Mouse (Mus musculus) embryo, embryonic 9.5 days (tissue): ENCODE measurements around the gene Eif2d.

Experiments
- DNase-seq: peaks from one replicate; pipeline ENCODE4 v3.0.0-alpha.2; 2017; ENCODE audit errors: extremely low spot score

Eif2d gene

DNA sequence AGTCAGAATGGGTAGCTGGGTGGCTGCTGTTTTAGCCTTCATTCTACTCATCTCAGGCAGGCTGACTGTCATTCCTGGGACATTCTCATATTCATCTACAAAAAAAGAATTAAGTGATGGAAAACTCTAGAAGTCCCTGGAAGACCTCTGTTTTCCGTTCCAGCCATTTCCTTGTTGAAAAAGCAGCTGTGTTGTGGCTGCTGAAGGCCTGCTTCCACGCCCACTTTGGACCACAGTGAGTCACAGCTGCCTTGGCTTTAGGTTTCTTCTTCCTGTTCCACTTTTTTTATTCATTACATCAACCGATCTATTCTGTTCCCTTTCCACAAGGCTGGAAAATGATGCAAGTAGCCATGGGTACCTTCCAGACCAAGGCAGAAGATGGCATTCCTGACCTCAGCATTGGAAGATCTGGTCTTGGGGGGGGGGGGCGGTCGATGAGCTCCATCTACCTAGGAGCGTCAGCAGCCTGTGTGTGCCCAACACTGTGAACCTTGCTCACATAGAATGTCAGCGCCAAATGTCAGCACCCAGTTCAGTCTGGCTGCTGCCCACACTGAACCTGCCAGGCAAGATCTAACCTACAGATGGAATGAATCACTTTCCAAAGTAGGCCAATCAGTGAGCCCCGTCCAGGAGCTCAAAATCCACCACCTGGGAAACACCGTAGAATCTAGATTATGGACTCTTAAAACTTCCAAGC lies 31.4 kb downstream of the Eif2d start:
- DNase-seq: no peak

DNA sequence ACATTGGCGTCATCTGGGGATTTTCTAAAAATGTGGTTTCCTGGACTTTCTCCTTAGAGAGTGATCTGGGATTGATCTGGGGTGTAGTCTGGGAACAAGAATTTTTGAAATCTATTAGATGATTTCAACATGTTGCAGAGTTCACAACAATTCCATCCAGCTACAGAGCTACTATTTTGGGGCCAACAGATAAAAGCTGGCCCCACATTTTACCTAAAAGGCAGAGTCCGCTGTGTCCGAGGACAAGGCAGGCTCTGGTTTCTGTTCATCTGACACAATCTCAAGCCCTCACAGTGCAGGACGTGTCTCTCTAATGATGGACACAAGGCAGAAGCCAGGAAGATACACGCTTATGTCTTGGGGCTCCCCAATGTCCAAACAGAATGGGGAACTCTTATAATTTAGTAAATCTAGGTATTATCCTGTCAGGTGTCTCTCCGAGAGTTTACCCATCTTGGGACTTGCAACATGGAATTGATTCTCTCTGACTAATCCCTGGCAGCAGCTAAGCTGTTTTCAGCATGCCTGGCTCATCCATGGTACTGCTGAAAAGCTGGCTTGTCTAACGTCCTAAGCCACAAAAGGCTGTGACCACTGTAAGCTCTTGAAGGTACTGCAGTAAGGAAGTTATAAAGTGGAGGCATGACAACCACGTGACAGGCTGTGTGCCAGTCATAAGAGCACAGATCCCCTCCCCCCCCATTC lies 32.1 kb downstream of the Eif2d start:
- DNase-seq: no peak

DNA sequence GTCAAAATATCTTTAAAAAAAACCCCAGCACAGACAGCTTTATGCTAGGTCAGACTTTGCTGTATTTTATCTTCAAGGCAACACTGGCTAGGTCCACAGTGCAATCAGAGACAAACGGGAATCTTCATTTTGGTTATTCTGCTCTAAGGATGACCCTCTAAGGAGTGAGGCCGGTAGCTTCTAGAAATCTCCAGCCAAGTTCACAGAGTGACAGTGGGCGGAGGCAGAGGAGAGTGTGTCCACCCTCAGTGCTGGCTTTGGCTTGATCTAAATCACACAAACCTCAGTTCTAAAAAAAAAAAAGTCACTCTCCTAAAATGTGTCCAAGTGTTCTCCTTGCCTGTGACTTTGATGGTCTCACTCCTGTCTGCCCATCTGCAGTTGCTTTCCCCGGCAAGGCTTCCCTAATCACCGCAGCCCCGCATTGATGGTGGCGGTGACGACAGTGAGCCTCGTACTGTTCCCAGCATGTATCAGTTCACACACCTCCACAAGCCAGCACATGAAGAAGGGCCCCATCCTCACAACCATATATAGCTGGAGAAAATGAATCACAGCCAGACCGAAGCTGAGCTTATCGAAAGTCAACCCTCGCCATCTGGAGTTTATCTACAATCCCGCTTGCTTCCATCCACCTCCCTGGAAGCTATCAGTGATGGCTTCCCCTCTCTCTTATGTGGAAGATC lies 33.0 kb downstream of the Eif2d start:
- DNase-seq: no peak

DNA sequence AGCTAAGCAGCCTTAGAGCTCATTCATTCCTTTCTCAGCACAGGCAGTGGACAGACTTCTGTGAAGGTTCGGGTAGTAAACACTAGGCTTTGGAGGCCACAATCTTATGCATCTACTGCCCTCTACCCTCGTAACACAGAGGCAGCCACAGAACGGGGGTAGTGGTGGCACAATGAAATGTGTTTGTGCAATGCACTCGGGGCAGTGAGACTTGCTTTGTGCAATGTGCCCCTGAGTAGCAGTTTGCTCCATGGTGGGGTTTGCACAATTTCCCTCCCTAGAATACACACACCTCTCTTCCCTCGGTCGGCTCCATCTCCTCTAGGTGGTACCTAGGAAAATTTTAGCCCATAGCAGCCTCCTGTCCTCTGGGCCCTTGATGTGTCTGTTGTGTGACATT lies 34.0 kb downstream of the Eif2d start:
- no peak for DNase-seq

DNA sequence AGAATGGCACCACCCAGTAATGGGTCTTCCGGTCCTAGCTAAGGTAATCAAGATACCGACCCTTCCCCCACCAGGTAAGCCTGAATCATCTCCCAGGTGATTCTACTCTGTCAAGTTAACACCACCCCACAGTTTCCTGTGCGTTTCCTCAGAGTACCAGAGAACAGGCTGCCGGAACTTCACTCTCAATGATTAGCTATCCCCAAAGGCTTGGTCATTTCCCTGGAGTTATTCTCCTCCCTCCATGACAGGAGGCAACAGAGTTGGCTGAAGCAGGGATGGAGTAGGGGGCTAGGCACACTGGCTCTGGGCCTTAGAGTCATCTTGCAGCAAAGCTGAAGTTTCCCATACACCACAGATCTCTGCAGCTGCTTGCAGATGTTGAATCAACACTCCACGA lies 34.9 kb downstream of the Eif2d start:
- no peak for DNase-seq

DNA sequence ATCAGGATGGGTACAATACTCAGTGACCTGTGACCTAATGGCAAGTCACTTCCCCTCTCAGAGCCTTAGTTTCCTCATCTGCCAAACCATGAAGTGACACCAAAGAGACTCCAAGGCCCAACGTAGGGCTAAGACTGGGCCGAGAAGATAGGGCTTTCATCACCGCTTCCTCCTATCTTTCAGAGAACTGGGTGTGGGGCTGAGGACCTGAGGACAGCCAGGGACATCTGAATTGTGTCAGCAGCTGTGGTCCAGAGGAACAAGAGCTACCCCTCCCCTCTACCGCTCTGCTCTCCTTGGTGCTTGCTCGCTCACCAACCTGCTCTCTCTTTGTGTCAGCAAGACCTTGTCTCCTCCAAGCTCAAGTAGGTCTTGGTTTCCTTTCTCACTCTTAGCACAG lies 35.7 kb downstream of the Eif2d start:
- DNase-seq: no peak

DNA sequence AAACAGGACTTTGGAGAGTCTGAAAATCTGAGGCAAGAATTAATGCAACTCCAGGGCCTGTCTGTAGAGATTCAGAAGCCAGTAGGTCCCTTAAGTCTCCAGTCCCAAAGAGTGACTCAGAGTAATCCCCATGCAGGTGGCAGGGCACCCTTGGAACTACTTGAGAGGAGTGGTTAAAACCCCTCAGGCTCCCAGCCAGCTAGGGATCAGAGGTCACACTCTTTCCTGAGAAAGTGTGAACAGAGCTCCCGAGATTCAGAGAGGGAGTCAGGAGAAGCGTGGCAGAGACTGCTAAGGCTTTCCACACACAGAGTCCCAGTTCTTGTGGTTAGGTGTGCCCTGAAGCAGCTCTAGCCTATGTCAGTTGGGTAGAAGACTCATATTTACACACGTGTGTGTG lies 40.8 kb downstream of the Eif2d start:
- DNase-seq: no peak

DNA sequence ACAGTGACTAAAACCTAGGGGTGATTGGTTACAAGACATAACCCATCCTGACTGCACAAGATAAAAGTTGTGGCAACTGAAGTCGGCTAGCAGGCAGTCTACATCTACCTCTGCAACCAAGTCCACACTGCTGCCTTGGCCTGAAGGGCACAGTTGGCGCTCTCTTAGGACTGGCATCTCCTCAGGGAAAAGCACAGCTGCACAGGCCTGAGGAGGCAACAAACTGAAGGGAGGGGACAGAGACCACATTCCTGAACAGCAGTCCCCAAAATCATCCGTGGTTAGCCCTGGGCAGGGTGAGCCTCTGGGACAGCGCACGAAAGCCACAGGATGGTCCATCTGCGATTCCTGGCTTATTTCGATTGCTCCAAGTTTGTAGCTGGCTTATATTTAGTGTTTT lies 42.7 kb downstream of the Eif2d start:
- no peak for DNase-seq

DNA sequence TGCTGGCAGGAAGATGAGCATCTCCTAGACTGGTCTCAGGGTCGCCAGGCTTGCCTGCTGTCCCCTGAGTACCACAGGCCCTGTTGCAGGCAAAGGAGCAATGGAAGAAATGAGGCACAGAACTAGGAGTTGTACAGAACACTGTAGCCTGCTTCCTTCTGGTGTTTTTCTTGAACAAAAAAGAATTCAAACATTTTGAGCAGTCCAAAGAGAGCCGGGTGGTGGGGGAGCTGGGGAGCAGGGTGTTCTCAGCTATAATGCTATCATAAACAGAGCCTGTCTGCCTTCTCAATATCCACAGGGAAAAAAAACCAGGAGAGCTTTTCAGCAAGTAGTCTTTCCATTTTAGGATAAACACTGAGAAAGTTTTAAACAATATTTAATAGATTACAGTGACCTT lies 43.1 kb downstream of the Eif2d start:
- no peak for DNase-seq

DNA sequence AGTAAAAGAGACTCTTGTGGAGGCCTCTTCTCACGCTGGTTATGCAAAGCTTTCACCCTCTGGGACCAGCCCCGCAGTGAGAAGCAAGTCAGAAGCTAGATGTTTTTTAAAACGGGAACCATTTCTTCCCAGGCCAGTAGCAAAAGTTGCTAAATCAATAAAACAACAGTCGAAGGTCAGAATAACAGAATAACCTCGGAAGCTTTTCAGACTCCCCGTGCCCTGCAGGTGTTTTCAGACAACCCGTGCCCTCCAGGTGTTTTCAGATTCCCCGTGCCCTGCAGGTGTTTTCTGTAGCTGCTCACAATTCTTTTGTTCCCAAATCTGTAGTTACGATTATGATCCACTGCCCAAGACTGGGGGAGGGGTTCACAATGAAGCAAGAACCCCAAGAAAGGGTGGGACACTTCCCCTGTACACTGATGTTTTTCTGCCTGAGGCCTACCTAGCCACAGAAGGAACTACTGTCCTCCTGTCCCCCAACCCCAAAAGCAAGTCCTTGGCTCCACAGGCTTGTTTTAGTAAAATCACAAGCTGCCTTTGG lies 45.5 kb downstream of the Eif2d start:
- DNase-seq: no peak

DNA sequence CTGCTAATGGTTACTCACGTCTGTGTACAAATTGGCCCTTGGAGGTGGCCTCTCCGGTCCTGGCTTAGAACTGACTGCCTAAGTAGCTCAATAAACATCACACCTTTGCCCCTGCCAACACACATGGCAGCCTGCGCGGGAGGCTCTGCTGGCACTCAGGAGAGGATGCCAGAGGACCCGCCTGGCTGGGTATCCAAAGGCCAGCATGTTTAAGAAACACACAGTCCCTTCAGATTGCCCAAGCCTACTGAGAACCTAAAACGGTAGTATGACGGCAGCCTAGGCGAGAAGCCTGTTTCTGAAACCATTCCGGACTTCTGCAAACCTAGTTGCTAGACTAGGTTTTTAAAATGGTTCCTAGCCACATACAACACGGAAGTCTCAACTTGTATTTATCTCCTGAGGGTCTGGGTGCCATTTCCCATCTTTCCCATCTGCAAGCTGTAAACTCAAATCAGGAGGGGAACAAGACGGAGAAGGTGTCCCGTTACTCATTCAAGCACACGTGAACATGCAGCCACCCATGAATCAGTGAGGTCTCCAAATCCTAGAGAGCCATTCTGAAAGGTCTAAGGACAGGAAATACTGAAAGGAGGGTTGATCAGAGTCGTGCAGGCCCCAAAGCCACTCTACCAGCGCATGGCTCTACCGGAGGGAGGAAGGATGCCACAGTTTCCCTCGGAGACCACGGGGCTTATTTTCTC lies 46.3 kb downstream of the Eif2d start:
- DNase-seq: no peak

DNA sequence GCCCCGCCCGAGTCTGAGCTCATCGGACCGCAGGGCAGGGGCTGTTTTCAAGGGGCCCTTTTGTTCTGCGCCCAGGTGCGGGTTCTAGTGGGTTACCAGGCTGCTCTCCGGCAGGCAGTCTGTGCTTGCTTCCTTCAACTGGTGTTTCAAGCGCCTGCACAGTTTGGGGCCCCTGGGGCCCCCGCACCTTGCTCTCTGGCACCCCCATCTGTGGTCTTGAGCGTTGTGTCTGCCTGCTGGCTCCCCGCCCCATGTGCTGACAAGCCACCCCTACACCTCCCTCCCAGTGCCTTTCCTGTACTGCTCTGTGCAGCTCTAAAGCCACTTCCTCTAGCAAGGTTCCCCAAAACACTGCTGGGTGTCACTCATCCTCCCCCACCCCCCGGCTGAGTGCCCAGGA lies 47.0 kb downstream of the Eif2d start:
- no peak for DNase-seq

DNA sequence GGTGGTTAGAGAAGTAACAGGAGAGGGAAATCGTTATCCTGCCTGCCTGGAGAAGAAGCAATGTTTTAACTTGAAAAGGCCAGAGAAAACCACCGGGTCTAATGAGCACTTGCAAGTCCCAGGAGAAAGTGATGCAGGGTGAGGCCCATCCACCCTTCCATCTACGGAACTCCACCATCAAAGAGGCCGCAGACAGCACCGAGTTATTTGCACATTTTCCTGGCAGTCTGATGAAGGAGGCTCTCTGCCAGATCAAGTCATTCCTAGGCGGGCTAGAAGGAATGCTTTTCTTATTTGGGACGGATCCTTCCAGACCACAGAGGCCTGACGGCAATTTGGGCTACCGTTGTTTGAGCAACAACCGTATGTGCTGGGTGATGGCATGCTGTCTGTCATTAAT lies 47.6 kb downstream of the Eif2d start:
- DNase-seq: no peak

DNA sequence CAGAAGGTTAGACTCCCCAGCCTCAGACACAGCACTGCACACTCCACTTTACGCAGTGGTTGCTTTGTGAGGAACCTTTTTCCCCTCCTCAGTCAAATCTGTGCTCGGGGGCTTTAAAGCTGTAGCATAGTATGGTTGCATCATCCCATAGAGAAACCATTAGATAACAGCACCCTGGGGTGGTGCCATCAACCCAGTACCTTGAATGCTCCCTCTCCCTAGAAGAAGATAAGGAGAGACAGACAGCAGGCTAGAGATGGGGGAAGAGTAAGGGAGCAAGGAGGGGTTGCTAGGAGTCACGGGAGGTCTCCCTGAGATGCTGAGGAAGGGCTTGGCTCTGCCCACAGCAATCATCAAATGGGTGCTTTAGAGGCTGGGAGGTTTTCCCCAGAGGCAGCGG lies 48.4 kb downstream of the Eif2d start:
- DNase-seq: no peak

DNA sequence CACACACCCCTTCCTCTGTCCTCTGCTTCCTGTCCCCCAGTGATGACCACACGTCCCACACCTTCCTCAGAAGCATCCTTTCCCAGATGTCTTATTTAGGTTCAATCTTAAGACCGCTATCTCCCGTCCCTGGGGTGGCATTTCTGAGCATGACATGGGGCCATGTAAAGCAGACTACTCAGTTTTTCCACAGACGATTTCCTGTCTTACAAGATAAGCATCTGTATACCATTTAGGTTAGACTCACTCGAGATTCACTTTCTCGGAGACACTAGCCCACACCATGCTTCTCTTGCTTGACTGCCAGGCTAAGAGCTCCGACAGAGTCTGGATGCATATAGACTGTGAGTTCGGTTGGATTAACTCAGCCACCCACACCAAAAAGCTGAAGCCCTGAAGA lies 51.5 kb downstream of the Eif2d start:
- DNase-seq: no peak

DNA sequence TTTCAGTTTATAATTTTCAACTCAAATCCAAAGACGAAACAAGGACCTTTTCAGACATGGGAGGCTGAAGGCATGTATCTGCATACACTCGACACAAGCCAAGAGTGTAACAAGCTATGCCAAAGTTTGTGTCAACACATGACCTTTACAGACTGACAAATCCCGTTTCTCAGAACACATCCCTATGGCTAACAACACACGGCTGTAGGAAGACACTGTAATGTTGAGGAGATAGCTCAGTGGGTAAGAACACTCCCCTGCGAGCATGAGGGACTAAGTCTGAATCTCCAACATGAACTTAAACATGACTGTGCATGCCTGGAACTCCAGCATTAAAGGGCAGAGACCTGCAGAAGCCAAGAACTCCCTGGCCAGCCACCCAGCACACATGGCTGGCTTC lies 53.4 kb downstream of the Eif2d start:
- DNase-seq: no peak

DNA sequence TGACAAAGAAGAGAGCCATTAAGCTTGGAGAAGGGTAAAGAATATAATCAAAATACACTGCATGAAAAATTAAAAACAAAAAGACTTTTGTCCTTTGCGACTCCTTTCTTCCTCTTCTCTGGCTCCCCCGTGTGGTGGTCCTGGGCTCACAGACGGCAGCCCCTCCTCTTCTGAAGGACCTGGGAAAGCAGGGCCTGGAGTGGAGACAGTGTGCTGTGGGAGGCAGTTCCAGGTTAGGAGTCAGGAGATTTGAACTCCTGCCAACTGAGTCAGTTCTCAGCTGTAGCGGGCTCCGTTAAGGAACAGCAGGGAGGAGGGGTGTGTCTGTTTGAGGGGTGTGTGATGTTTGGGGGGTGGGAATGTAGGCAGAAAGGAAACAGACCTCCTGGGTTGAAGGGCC lies 54.5 kb downstream of the Eif2d start:
- DNase-seq: peak; percentile 64

DNA sequence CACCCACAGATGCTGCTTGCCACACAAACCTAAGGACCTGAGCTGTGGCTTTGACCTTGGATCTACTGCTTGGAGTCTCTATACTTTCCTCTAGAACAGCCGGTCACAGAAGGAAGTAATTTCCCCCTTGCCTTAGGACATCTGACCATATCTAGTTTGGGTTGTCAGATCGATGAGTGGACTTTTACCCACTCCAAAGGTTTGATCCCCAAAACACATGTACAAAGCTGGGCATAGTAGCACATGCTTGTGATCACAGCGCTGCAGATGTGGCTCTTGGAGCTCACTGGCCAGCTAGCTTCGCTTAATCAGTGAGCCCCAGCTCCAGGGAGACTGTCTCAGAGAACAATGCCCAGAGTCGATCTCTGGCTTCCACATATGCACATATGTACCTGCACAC lies 55.1 kb downstream of the Eif2d start:
- no peak for DNase-seq

DNA sequence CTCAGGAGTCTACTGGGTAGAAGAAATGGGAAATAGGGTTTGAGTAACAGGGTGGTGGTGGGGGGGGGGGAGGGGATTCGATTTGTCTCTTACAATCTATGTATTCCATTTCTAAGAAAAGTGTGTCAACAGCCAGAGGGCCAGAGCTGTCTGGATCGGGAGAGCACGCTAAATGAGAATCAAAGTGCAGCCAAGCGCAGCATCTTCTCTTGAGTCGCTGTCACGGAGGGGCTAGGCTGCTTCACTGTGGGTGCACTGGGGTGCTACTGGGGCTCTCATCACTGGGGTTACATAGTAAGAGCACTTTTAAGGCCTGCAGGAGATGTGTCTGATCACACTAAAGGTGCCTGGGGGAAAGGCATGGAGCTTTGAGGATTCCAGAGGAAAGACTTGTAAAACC lies 55.8 kb downstream of the Eif2d start:
- no peak for DNase-seq

DNA sequence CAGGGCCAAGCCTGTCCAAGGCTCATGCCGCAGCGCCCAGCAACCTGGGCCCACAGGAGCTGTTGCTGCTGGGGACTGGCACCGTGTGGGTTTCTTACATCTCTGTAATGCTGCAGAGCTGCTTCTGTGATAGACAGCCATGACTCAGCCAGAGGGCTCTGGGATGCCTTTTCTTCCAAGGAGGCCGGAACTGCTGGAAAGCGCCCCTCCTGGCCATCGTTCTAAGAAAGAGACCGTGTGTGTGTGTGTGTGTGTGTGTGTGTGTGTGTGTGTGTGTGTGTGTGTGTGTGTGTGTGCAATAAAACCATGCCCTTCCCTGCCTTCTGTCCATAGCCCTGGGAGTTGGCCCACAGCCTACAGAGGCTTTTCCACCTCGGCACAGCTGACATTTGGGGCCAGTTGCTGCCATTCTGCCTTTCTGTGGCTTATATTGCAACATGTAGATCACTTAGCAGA lies 57.0 kb downstream of the Eif2d start:
- DNase-seq: no peak

DNA sequence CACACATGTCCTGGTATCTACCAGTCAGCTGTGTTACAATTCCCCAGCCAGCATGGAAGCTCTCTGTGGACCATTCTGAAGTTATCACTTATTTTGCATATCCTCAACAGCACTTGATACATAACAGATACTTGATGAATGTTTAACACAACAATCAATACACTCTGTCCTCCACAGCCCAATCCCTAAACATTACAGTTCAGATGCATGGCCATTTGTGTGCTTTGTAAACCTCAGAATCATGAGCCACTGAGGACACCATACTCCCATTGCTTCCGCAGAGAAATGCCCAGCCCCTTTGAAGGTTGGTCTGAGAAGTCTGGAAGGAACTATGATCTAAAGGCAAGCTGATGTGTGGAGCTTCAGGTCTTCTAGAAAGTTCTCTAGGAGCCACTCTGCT lies 58.7 kb downstream of the Eif2d start:
- DNase-seq: no peak

DNA sequence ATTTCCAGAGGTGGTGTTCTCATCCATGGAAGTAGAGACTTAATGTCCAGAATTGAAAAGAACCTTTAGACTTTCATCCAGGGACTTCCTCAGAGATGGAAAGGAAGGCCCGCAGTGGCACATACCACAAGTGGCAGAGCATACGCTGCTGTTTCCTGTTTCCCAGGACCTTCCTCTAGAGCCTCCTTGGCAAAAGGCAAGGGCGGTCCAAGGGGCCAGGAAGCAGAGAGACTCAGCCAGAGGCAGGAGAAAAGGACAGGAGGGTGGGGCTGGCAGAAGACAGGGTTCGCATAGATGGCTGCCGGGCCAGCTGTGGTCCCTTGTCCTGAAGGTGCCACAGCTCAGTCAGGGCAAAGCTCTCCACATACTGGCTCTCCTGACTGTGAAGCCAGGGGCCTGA lies 60.0 kb downstream of the Eif2d start:
- no peak for DNase-seq
